Mouse (Mus musculus): ENCODE measurements around the gene Mmachc. TPM values are rescaled to one million over a fixed set of nuclear protein-coding genes. Genes with fewer than 3 reads are reported as not detected.

The Mmachc gene
- 17.5 and 18.9 TPM in 2 replicates for polyA plus RNA-seq (2016; fragmentation: Nextera tagmentation; extraction: Ambion mirVana)

DNA sequence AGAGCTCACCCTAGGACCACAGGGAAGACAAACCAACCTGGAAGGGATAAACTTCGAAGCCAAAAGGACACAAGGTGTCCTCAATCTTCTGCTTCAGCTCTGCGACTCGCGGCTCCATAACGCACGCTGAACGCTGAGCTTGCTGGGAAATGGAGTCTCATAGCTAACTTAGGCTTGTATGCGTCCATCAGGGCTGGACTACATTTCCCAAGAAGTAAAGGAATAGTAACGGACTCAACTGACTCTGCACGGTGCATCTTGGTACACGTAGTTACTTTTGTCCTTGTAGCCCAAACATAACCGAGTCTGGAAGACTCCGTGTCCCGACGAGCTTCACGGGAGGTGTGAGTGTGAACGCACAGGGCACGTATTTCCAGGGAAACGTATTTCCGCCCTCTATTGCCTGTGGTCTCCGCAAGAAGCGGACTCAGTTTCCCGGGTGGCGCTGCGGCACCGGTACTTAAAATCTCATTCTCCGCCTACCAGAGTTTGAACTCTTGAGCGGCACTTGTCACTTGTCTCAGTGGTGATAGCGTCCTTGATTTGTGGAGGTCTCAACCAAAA, at the start of gene Mmachc, which contains the start of gene Ccdc163:
Gene Mmachc (minus strand): TSS at position 206 of the 564 bp plus-strand sequence.
Gene Ccdc163 (plus strand): TSS at position 309 of the 564 bp plus-strand sequence.
- peak within 1 kb of the TSS; percentile 87 for H3K4me2 ChIP-seq
- H3K4me1 ChIP-seq = peaks cover 33% of the 10 kb centered on the region
- under 1% methylated on average over 29 of the region's 29 CpGs for WGBS (ENCODE audit: insufficient replicate concordance)
- peak; percentile 97 for ATAC-seq
- H3K4me3 ChIP-seq = peak within 1 kb of the TSS; percentile 69
- peaks cover 20% of the 10 kb centered on the region for H3K36me3 ChIP-seq
- no peaks in the 10 kb centered on the region for H3K9me3 ChIP-seq (replicated peaks)
- H3K9ac ChIP-seq = peak within 1 kb of the TSS; percentile 74
- H3K27me3 ChIP-seq (replicated peaks) = no peaks in the 10 kb centered on the region
- H3K27ac ChIP-seq = peak within 1 kb of the TSS; percentile 69

DNA sequence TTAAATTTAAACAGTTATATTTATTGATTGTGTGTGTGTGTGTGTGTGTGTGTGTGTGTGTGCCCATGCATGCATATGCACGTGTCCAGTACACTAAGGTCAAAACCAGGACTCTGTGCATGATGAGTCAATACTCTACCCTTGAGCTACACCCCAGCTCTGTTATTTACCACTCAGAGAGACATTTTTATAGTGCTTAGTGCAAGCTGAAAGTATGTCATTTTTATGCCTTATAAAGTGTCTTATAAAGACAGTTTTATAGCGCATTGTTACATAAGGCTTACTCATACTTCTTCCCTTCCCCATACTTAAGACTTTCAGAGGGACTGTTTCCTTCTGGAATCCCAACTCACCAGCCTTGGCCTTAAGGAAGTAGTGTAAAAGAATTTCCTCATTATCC, 41.5 kb upstream of the Mmachc start:
- no peaks in the 10 kb centered on the region for H3K36me3 ChIP-seq
- H3K4me2 ChIP-seq = no peak overlapping the region
- 74% methylated on average over 2 of the region's 2 CpGs for WGBS (ENCODE audit: insufficient replicate concordance)
- H3K4me1 ChIP-seq = peaks cover 5% of the 10 kb centered on the region; the same call in 1 of the 2 replicates
- ATAC-seq = no peak
- H3K4me3 ChIP-seq = no peak overlapping the region
- H3K9me3 ChIP-seq (replicated peaks) = no peaks in the 10 kb centered on the region
- H3K9ac ChIP-seq = no peak overlapping the region
- H3K27ac ChIP-seq = no peak overlapping the region
- no peaks in the 10 kb centered on the region for H3K27me3 ChIP-seq (replicated peaks)

DNA sequence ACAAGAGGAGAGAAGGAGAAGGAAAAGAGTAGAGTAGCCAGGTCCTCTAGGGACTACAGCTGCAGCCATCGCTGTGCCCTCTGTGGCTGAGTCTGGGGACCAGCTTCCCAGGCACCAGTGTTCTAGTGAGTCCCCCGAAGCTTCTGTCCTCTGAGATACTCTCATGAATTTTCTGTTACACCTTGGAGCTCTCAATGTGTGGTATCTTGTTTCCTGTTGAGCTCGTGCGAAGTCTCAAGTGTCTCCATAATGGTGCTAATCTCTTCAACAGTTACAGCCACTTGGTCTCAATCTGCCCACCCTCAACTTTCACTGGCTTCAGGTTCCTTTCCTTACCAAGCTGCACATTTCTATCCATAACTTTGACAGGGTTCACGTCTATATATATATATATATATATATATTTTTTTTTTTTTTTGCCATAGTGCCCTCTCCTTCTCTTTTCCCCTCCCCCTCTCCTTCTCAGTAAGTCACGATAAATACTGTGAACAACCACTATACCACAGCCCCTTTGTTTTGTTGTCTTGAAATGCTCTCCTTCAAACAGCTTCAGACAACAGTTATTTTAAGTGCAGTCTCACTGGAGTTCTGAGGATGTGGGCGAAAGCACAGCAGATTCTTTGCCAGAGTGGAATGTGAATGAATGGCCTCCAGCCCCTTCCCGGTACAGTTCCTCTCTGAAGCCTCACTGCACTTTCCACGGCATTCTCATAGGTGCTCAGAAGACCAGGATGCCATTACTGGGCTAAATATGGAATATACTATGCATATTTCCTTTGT, 31.0 kb upstream of the Mmachc start:
- no peak for ATAC-seq
- 45% methylated on average over 9 of the region's 9 CpGs for WGBS (ENCODE audit: insufficient replicate concordance)

DNA sequence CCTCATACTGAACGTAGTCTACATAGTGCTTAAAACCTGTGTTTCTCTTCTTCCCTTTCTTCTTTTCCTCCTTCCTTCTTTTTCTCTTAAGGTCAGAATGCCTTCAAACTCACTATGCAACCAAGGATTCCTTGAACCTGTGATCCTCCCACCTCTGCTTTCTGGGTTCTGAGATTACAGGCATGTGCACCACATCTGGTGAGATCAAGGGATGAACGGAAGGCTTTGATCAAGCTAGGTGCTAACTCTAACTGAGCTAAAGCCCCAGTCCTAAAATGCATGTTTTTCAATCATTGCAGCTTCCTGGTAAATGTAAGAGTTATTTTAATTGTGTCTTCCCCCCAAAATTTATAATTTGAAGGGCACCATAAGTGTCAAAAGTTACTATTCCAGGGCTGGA, 26.8 kb upstream of the Mmachc start:
- H3K36me3 ChIP-seq = no peaks in the 10 kb centered on the region
- no peak overlapping the region for H3K27ac ChIP-seq
- no peak overlapping the region for H3K4me3 ChIP-seq
- H3K9me3 ChIP-seq (replicated peaks) = no peaks in the 10 kb centered on the region
- H3K9ac ChIP-seq = no peak overlapping the region
- whole genome bisulfite sequencing (ENCODE audit: insufficient replicate concordance) = 53% methylated on average over 2 of the region's 2 CpGs
- H3K4me2 ChIP-seq = no peak overlapping the region
- no peaks in the 10 kb centered on the region for H3K27me3 ChIP-seq (replicated peaks)
- ATAC-seq = no peak
- H3K4me1 ChIP-seq = no peaks in the 10 kb centered on the region

More for the DNA sequence above, 31.0 kb upstream of the Mmachc start:
- Histone ChIP-seq H3K9me3 (replicated peaks) (no peaks in the 10 kb centered on the region), H3K9ac (no peak overlapping the region), H3K4me3 (no peak overlapping the region), H3K36me3 (no peaks in the 10 kb centered on the region), H3K4me2 (no peak overlapping the region), H3K27ac (no peak overlapping the region), H3K27me3 (replicated peaks) (no peaks in the 10 kb centered on the region), H3K4me1 (no peaks in the 10 kb centered on the region)

DNA sequence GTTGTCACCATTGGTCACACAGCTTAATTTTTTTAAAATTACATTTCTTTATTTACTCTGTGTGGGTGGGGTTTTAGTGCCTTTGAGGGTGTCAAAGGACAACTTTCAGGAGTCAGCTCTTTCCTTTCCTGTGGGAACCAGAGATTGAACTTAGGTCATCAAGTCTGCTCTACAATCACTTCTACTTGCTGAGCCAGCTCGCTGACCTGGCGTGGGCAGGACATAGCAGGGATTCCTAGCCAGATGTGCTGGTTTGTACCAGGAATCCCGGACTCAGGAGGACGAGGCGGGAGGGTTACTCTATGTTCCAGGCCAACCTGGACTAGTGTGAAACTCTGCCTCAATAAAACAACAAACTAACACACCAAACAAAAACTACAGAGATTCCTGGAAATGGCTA, 24.1 kb upstream of the Mmachc start:
- ATAC-seq = no peak
- Histone ChIP-seq H3K36me3 (no peaks in the 10 kb centered on the region), H3K27me3 (replicated peaks) (no peaks in the 10 kb centered on the region), H3K4me1 (0 out of 2 replicates have a peak, but pooled peaks cover 4% of the 10 kb centered on the region), H3K4me3 (no peak overlapping the region), H3K27ac (no peak overlapping the region), H3K9ac (no peak overlapping the region), H3K9me3 (replicated peaks) (no peaks in the 10 kb centered on the region), H3K4me2 (no peak overlapping the region)
- WGBS (ENCODE audit: insufficient replicate concordance) = 75% methylated on average over 5 of the region's 5 CpGs

DNA sequence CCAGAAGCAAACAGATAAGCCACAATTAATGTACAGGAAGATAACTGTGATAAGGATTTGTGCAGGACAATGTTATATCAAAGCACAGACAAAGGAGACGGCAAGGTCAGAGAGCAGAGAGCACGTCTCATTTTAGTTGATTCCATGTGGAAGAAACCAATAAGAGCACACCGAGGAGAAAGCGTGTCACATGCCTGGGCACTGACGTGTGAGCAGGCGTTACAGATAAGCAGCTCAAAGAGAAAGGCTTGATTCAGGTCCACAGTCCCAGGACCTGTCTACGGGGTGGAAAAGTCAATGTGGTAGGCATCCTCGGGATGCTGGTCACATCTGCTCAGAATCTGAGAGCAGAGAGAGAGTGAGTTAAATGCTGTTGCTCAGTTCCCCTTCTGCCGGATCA, 22.9 kb upstream of the Mmachc start:
- Histone ChIP-seq H3K4me2 (no peak overlapping the region), H3K27ac (no peak overlapping the region), H3K4me3 (no peak overlapping the region), H3K9ac (no peak overlapping the region), H3K36me3 (no peaks in the 10 kb centered on the region), H3K9me3 (replicated peaks) (no peaks in the 10 kb centered on the region), H3K4me1 (0 out of 2 replicates have a peak, but pooled peaks cover 4% of the 10 kb centered on the region), H3K27me3 (replicated peaks) (no peaks in the 10 kb centered on the region)
- no peak for ATAC-seq
- WGBS (ENCODE audit: insufficient replicate concordance) = 57% methylated on average over 9 of the region's 9 CpGs

DNA sequence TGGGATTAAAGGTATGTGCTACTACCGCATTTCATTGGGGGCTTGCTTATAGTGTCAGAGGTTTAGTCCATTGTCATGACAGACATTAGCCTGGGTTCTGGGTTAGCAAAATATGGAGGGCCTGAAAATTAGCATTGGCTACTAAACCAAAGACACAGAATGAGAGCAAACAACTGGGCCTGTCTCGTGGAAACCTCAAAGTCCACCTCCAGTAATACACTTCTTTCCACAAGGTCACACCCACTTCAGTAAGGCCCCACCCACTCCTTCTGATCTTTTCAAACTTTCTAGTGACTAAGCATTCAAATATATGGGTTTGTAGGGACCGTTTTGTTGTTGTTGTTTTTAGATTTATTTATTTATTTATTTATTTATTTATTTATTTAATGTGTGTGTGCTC, 21.3 kb upstream of the Mmachc start:
- H3K9me3 ChIP-seq (replicated peaks) = no peaks in the 10 kb centered on the region
- WGBS (ENCODE audit: insufficient replicate concordance) = 75% methylated on average over 3 of the region's 3 CpGs

DNA sequence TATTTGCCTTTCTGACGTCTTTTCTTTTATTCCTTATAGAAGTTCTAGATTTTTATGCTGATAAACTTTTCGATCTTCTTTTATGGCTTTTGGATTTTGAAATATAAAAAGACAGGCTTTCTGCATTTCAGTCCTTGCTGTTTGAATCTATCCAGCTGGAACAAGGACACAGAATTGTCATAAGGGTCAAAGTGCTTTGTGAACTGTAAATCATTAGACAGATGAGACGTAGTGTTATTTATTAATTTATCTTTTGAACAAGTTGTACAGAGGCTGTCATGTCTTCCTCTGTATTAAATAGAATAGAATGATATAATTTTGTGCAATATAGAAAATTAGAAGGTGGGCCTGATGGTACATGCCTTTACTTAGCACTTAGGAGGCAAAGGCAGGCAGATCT, 19.2 kb upstream of the Mmachc start:
- H3K9ac ChIP-seq = no peak overlapping the region
- 62% methylated on average over 3 of the region's 3 CpGs for WGBS (ENCODE audit: insufficient replicate concordance)
- H3K36me3 ChIP-seq = no peaks in the 10 kb centered on the region
- H3K4me1 ChIP-seq = 0 out of 2 replicates have a peak, but pooled peaks cover 4% of the 10 kb centered on the region
- H3K4me2 ChIP-seq = no peak overlapping the region
- H3K27me3 ChIP-seq (replicated peaks) = no peaks in the 10 kb centered on the region
- ATAC-seq = no peak
- H3K27ac ChIP-seq = no peak overlapping the region
- H3K4me3 ChIP-seq = no peak overlapping the region
- H3K9me3 ChIP-seq (replicated peaks) = no peaks in the 10 kb centered on the region

More for the DNA sequence above, 21.3 kb upstream of the Mmachc start:
- Histone ChIP-seq H3K4me1 (0 out of 2 replicates have a peak, but pooled peaks cover 4% of the 10 kb centered on the region), H3K36me3 (no peaks in the 10 kb centered on the region), H3K4me2 (no peak overlapping the region), H3K4me3 (no peak overlapping the region), H3K27me3 (replicated peaks) (no peaks in the 10 kb centered on the region), H3K9ac (no peak overlapping the region), H3K27ac (no peak overlapping the region)
- no peak for ATAC-seq

DNA sequence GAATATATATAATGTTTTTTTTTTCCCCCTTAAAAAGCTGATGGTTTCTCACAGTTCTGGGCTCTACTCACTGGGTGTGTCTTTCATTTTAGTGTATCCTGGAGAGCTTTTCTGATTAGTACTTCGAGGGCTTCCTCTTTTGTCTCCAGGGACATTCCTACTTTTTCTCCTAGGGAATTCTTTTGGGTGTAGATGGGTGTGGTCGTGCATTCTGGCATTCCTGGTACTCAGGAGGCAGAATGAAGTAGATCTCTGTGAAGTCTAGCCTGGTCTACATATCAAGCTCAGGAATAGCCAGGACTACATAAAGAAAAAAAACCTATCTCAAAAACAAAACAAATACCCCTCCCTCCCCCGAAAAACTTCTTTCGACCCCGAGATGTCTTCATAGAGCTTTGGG, 17.2 kb upstream of the Mmachc start:
- WGBS (ENCODE audit: insufficient replicate concordance) = 67% methylated on average over 5 of the region's 5 CpGs

DNA sequence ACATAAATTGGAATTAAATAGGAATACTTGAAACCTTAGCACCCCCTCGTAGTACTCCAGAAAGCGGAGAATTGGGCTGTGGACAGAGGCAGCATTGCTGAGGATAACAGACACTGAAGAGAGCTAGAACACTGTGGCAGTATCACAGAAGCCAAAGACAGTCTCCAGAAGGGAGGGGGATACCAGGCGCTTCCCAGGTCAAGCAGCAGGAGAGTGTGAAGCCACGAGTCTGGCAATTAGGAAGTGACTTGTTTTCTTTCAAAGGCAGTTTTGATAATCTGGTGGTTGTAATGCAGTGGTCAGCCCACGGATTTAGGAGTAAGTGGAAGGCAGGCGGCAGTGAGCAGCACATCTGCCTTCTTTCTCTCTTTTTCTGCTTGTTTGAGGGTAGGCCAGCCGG, 14.0 kb upstream of the Mmachc start:
- H3K27ac ChIP-seq = no peak overlapping the region

More for the DNA sequence above, 17.2 kb upstream of the Mmachc start:
- Histone ChIP-seq H3K27me3 (replicated peaks) (no peaks in the 10 kb centered on the region), H3K4me2 (no peak overlapping the region), H3K4me1 (peaks cover 17% of the 10 kb centered on the region; the same call in 1 of the 2 replicates), H3K9ac (no peak overlapping the region), H3K27ac (no peak overlapping the region), H3K36me3 (no peaks in the 10 kb centered on the region), H3K4me3 (no peak overlapping the region), H3K9me3 (replicated peaks) (no peaks in the 10 kb centered on the region)
- ATAC-seq = no peak

DNA sequence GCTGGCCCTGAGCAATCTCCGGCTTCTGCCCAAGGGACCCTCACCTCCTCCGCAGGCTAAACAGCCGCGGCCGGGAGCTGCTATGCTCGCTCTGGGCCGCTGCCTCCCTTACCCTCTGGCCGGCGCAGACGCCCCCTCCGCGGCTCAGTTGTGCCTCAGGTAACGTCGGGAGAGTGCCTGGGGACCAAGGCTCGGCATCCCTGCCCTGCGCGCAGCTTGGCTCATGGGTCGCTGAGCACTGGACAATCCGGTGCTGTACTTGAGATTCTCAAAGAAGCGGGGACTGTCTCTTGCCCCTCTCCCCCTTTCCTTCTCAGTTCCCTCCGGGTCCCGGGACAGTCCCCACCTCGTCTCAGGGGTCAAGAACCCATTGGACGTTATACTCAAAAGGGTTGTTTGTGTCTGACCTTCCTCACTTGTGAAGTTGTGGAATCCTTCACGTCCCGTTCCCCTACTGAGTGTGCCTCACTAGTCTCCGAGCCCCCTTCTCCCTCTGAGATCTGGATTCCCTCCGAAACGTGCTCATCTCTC, 13.0 kb upstream of the Mmachc start:
- H3K9me3 ChIP-seq (replicated peaks) = no peaks in the 10 kb centered on the region
- peaks cover 21% of the 10 kb centered on the region for H3K4me1 ChIP-seq
- peak overlapping the region; percentile 97 for H3K4me2 ChIP-seq
- peaks cover 4% of the 10 kb centered on the region for H3K36me3 ChIP-seq
- H3K27me3 ChIP-seq (replicated peaks) = no peaks in the 10 kb centered on the region
- 2% methylated on average over 29 of the region's 29 CpGs for WGBS (ENCODE audit: insufficient replicate concordance)
- peak overlapping the region; percentile 73 for H3K27ac ChIP-seq
- H3K4me3 ChIP-seq = peak overlapping the region; percentile 77
- peak; percentile 58; the same call in 1 of the 2 replicates for ATAC-seq
- H3K9ac ChIP-seq = peak overlapping the region; percentile 83

More for the DNA sequence above, 14.0 kb upstream of the Mmachc start:
- Histone ChIP-seq H3K9ac (no peak overlapping the region), H3K9me3 (replicated peaks) (no peaks in the 10 kb centered on the region), H3K4me2 (peak overlapping the region; percentile 1; the same call in 1 of the 2 replicates), H3K4me3 (no peak overlapping the region), H3K4me1 (peaks cover 21% of the 10 kb centered on the region), H3K36me3 (no peaks in the 10 kb centered on the region), H3K27me3 (replicated peaks) (no peaks in the 10 kb centered on the region)
- no peak for ATAC-seq
- 42% methylated on average over 7 of the region's 7 CpGs for WGBS (ENCODE audit: insufficient replicate concordance)
